Comparison of ENCODE assay signal across 11 mouse cellular contexts in the genomic region with DNA sequence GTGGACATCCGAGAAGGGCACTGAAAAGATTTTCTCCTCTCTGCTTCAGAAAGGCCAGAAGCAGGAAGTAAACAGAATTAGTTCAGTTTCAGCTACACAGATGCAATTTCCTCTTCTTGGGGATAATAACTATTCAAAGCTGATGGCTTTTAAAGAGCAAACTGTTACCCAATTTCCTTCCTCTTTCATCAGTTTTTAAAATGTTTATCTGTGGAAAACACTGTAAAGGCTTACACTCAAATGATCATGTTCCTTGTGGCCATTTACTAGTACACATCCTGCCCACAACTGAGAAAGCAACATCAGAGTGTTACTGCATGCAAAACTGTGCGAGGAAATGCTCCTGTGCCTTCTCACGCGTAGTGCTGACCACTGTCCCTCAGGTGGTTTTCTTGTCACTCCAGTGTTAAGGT.
DNase-seq lines count a peak whose midpoint lies in the region; ATAC-seq lines count a peak whose summit lies in the region.
"Had no signal": no experiment of that assay in that cellular context is flagged by ENCODE, and none has a peak within 500 bp of the region (broad histone marks: within the 10 kb centered on the region; RNA-seq: fewer than 3 reads in every experiment).

No protein-coding gene starts in this region.

- H3K27me3 ChIP-seq in lung, embryonic 16.5 days (ENCODE audit: control insufficient read depth, insufficient read depth, low read depth, low read length), result no peaks in the 10 kb centered on the region
- no peaks in the 10 kb centered on the region for H3K27me3 ChIP-seq in midbrain, embryonic 11.5 days (ENCODE audit: control insufficient read depth, insufficient read depth, low read length)
- H3K27me3 ChIP-seq: hindbrain, embryonic 12.5 days; limb, embryonic 12.5 days had no signal

- WGBS in lung, embryonic 16.5 days, result 69% methylated on average over 4 of the region's 4 CpGs
- WGBS in midbrain, embryonic 11.5 days, result 91% methylated on average over 4 of the region's 4 CpGs

- H3K9ac ChIP-seq in lung, embryonic 16.5 days (ENCODE audit: low read length), result no peak overlapping the region
- H3K9ac ChIP-seq in midbrain, embryonic 11.5 days (ENCODE audit: low read length), result no peak overlapping the region
- H3K9ac ChIP-seq: hindbrain, embryonic 12.5 days; limb, embryonic 12.5 days had no signal

- no peak overlapping the region for H3K4me2 ChIP-seq in lung, embryonic 16.5 days (ENCODE audit: low read depth, low read length)
- H3K4me2 ChIP-seq in midbrain, embryonic 11.5 days, result no peak overlapping the region
- H3K4me2 ChIP-seq: hindbrain, embryonic 12.5 days; limb, embryonic 12.5 days had no signal

- no peaks in the 10 kb centered on the region for H3K4me1 ChIP-seq in lung, embryonic 16.5 days (replicated peaks; ENCODE audit: control insufficient read depth, insufficient read depth, low read length)
- no peaks in the 10 kb centered on the region for H3K4me1 ChIP-seq in midbrain, embryonic 11.5 days (ENCODE audit: control insufficient read depth, insufficient read depth, low read length)
- H3K4me1 ChIP-seq: hindbrain, embryonic 12.5 days; limb, embryonic 12.5 days had no signal

- peak; percentile 81 for DNase-seq in heart, adult 11 months
- DNase-seq in heart, postnatal 14 days, result no peak
- no peak for DNase-seq in lung, postnatal 14 days
- DNase-seq in induced T-regulatory cell, adult 2 months (ENCODE audit: low read depth), result peak; percentile 7
- peak; percentile 30 to 42 for DNase-seq in natural killer cell, adult 2 months (ENCODE audit: low spot score in 2 of 2)
- no peak for DNase-seq in adrenal gland, postnatal 4 days (ENCODE audit: low spot score in 2 of 2)
- no peak for DNase-seq in midbrain, embryonic 11.5 days (ENCODE audit: low spot score, missing footprints)

- no peak overlapping the region for H3K27ac ChIP-seq in lung, embryonic 16.5 days (ENCODE audit: low read length)
- H3K27ac ChIP-seq in midbrain, embryonic 11.5 days (ENCODE audit: low read depth, low read length), result no peak overlapping the region
- H3K27ac ChIP-seq: hindbrain, embryonic 12.5 days; limb, embryonic 12.5 days had no signal

- H3K4me3 ChIP-seq in lung, embryonic 16.5 days (ENCODE audit: low read length), result no peak overlapping the region
- no peak overlapping the region for H3K4me3 ChIP-seq in midbrain, embryonic 11.5 days (ENCODE audit: low read depth, low read length)
- H3K4me3 ChIP-seq: erythroblast, embryonic 14.5 days; hindbrain, embryonic 12.5 days; limb, embryonic 12.5 days had no signal

- intact Hi-C loops in heart, postnatal 14 days (cut with DNase I), result no loop called here

- no peaks in the 10 kb centered on the region for H3K36me3 ChIP-seq in lung, embryonic 16.5 days (ENCODE audit: control insufficient read depth, insufficient read depth, low read length)
- no peaks in the 10 kb centered on the region for H3K36me3 ChIP-seq in midbrain, embryonic 11.5 days (ENCODE audit: control insufficient read depth, insufficient read depth, low read length)
- H3K36me3 ChIP-seq: hindbrain, embryonic 12.5 days; limb, embryonic 12.5 days had no signal

- H3K9me3 ChIP-seq in lung, embryonic 16.5 days (ENCODE audit: control insufficient read depth, low read length), result no peaks in the 10 kb centered on the region
- no peaks in the 10 kb centered on the region for H3K9me3 ChIP-seq in midbrain, embryonic 11.5 days (ENCODE audit: control insufficient read depth, low read length)
- H3K9me3 ChIP-seq: hindbrain, embryonic 12.5 days; limb, embryonic 12.5 days had no signal

- peak; percentile 41; the same call in 1 of the 2 replicates for ATAC-seq in lung, embryonic 16.5 days (ENCODE audit: low read depth)
- no peak for ATAC-seq in midbrain, embryonic 11.5 days (ENCODE audit: low FRiP score)

Comparison
In these comparisons a context has a peak if more than half of its experiments do, and no peak if none do; other contexts are left out.
1. DNase-seq: peak in heart, adult 11 months (single experiment), induced T-regulatory cell, adult 2 months (single experiment) and natural killer cell, adult 2 months (2 of 2); none in heart, postnatal 14 days (0 of 2), lung, postnatal 14 days (single experiment), adrenal gland, postnatal 4 days (0 of 2) and midbrain, embryonic 11.5 days (single experiment).